Mouse (Mus musculus): ENCODE data around the gene Vmn1r63. TPM values are rescaled to one million over a fixed set of nuclear protein-coding genes. Genes with fewer than 3 reads are reported as not detected.
"Not testable (repeated sequence)": the region's sequence is repeated elsewhere in the genome, so short reads cannot be mapped to it uniquely, and the experiment has no call there.

Vmn1r63 gene
- polyA plus RNA-seq (2015; fragmentation: Nextera tagmentation; extraction: Ambion mirVana): not detected in 2 replicates

DNA sequence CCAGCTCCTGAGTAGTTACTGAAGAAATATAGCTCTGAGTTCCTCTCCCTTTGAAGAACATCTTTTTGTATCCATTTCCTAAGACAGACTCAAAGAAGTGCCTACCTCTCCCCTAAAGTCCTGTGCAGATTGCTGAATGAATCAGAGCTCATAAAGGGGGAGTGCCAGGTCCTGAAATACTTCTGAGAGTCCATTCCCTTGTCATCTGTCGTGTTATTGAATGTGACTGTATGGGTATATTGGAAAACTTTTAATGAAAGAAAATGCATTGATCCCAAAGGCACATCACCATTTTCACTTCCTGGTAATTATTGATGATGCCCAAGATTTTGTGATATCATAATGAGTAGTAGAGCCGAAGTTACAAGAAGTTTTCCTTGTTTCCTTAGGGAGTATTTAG is at the start of gene Vmn1r63:
Gene Vmn1r63, minus strand, starts transcription at position 101 of the 400 bp plus-strand sequence.
- WGBS: no CpG with 5 or more reads among the region's 2 CpGs
- not testable (repeated sequence) for ATAC-seq

More for the DNA sequence above, at the start of gene Vmn1r63:
- not testable (repeated sequence) for H3K9me3 ChIP-seq (ENCODE audit: control insufficient read depth, low read length); H3K4me1 ChIP-seq (ENCODE audit: control insufficient read depth, insufficient read depth, low read depth, low read length); H3K9ac ChIP-seq (ENCODE audit: low read depth, low read length); H3K36me3 ChIP-seq (ENCODE audit: control insufficient read depth, insufficient read depth, low read length); H3K4me2 ChIP-seq (ENCODE audit: low read length); H3K27me3 ChIP-seq (replicated peaks; ENCODE audit: control insufficient read depth, insufficient read depth, low read length); H3K4me3 ChIP-seq (ENCODE audit: low read length); H3K27ac ChIP-seq (ENCODE audit: low read depth, low read length)

Other genes starting within 250 kb of the Vmn1r63 start
- gene Vmn1r61, start 192.2 kb downstream of the Vmn1r63 start, polyA plus RNA-seq (2015; fragmentation: Nextera tagmentation; extraction: Ambion mirVana): not detected in 2 replicates
- gene Vmn1r62, start 131.8 kb downstream of the Vmn1r63 start, polyA plus RNA-seq (2015; fragmentation: Nextera tagmentation; extraction: Ambion mirVana): not detected in 2 replicates
- not detected in 2 replicates for gene Vmn1r64, start 79.1 kb upstream of the Vmn1r63 start, polyA plus RNA-seq (2015; fragmentation: Nextera tagmentation; extraction: Ambion mirVana)
- not detected in 2 replicates for gene Vmn1r65, start 205.6 kb upstream of the Vmn1r63 start, polyA plus RNA-seq (2015; fragmentation: Nextera tagmentation; extraction: Ambion mirVana)
- not detected in 2 replicates for gene Nlrp4c, start 239.7 kb upstream of the Vmn1r63 start, polyA plus RNA-seq (2015; fragmentation: Nextera tagmentation; extraction: Ambion mirVana)